Mouse (Mus musculus) left cerebral cortex, adult 2 months (tissue): ENCODE results near the gene Srrt. TPM values are rescaled to one million over a fixed set of nuclear protein-coding genes. Genes with fewer than 3 reads are reported as not detected.

ENCODE experiments used
- DNase-seq, 2 experiments: peaks; one replicate each; pipeline ENCODE4 v3.0.0; 2021 to 2022; ENCODE audit warnings: low spot score in 2 of 2, mixed read lengths in 1 of 2; ENCODE audit errors: extremely low spot score in 1 of 2
- H3K27ac ChIP-seq: fragments of 200-600 bp; 2 replicates; pipeline ENCODE4 v1.8.1; 2022
- H3K4me3 ChIP-seq: fragments of 200-600 bp; 2 replicates; pipeline ENCODE4 v1.8.1; 2022
- CTCF ChIP-seq: fragments of 200-600 bp; IDR thresholded peaks from 2 replicates; pipeline ENCODE4 v1.8.1; 2022; ENCODE audit warnings: antibody characterized with exemption, mild to moderate bottlenecking, moderate library complexity
- intact Hi-C: fragments of 180-260 bp; cut with DNase I; formaldehyde crosslinking; loops from one replicate; pipeline ENCODE4 v1.15.1; 2025
- total RNA-seq, 2 experiments: library from RNA; stranded (reverse); gene quantifications; 2 replicates each; pipeline ENCODE4 v1.2.3; 2021

Srrt gene
- total RNA-seq, 2 experiments from 2014 or later: 202 to 221 TPM

- no peak for TF ChIP-seq CTCF
- no peak overlapping the region for H3K27ac ChIP-seq
- intact Hi-C loops: no loop called here
- H3K4me3 ChIP-seq: no peak overlapping the region
- no peak for DNase-seq
Observed at GRCm38 (mm10) chr5:137346983-137347382, 39.5 kb upstream of the Srrt start.

- TF ChIP-seq CTCF: no peak
- intact Hi-C loops: no loop called here
- Histone ChIP-seq H3K27ac (no peak overlapping the region), H3K4me3 (no peak overlapping the region)
- DNase-seq: no peak
Observed at GRCm38 (mm10) chr5:137346388-137346787, 38.9 kb upstream of the Srrt start.

- H3K4me3 ChIP-seq: no peak overlapping the region
- TF ChIP-seq CTCF: no peak
- intact Hi-C loops: no loop called here
- no peak for DNase-seq
- no peak overlapping the region for H3K27ac ChIP-seq
Observed at GRCm38 (mm10) chr5:137345821-137346220, 38.3 kb upstream of the Srrt start.

- no peak for TF ChIP-seq CTCF
- H3K4me3 ChIP-seq: no peak overlapping the region
- H3K27ac ChIP-seq: no peak overlapping the region
- intact Hi-C loops: no loop called here
- no peak for DNase-seq
Observed at GRCm38 (mm10) chr5:137343869-137344268, 36.4 kb upstream of the Srrt start.

- intact Hi-C loops: no loop called here
- Histone ChIP-seq H3K4me3 (no peak overlapping the region), H3K27ac (no peak overlapping the region)
- DNase-seq: no peak
- TF ChIP-seq CTCF: no peak
Observed at GRCm38 (mm10) chr5:137343412-137343811, 35.9 kb upstream of the Srrt start.

GRCm38 (mm10) chr5:137342407-137343012 is 35.0 kb upstream of the Srrt start:
- no peak overlapping the region for H3K27ac ChIP-seq
- H3K4me3 ChIP-seq: no peak overlapping the region
- no peak for DNase-seq
- intact Hi-C loops: no loop called here
- no peak for TF ChIP-seq CTCF

GRCm38 (mm10) chr5:137340222-137340621 is 32.7 kb upstream of the Srrt start:
- Histone ChIP-seq H3K27ac (no peak overlapping the region), H3K4me3 (no peak overlapping the region)
- TF ChIP-seq CTCF: no peak
- intact Hi-C loops: no loop called here
- no peak for DNase-seq

GRCm38 (mm10) chr5:137339290-137339979 is 32.0 kb upstream of the Srrt start:
- peak overlapping the region; percentile 74; the same call in 1 of the 2 replicates for H3K27ac ChIP-seq
- no peak for TF ChIP-seq CTCF
- DNase-seq: no peak
- peak overlapping the region; percentile 55 for H3K4me3 ChIP-seq
- intact Hi-C loops: loop anchor here (5.0 to 10.0 kb wide), 3 partner anchors 255 to 825 kb away; partner anchors contain the start of genes Cops6 and Ppp1r35

GRCm38 (mm10) chr5:137338663-137339289 is 31.3 kb upstream of the Srrt start:
- peak overlapping the region; percentile 55 for H3K4me3 ChIP-seq
- DNase-seq: no peak
- TF ChIP-seq CTCF: no peak
- intact Hi-C loops: loop anchor here (1.0 to 10.0 kb wide), 4 partner anchors 256 to 826 kb away; partner anchors contain the start of genes Cops6 and Ppp1r35
- peak overlapping the region; percentile 74 for H3K27ac ChIP-seq

GRCm38 (mm10) chr5:137338256-137338655 is 30.8 kb upstream of the Srrt start:
- Histone ChIP-seq H3K27ac (peak overlapping the region; percentile 74), H3K4me3 (peak overlapping the region; percentile 55)
- intact Hi-C loops: loop anchor here (1.0 to 10.0 kb wide), 4 partner anchors 257 to 827 kb away; partner anchors contain the start of genes Cops6 and Ppp1r35
- TF ChIP-seq CTCF: no peak
- DNase-seq: peak; percentile 89 to 90

GRCm38 (mm10) chr5:137337190-137337589 is 29.7 kb upstream of the Srrt start:
- TF ChIP-seq CTCF: no peak
- DNase-seq: no peak
- H3K27ac ChIP-seq: no peak overlapping the region
- H3K4me3 ChIP-seq: no peak overlapping the region
- intact Hi-C loops: loop anchor here (5.0 to 10.0 kb wide), 3 partner anchors 258 to 828 kb away; partner anchors contain the start of genes Cops6 and Ppp1r35

GRCm38 (mm10) chr5:137335066-137335465 is 27.6 kb upstream of the Srrt start:
- H3K4me3 ChIP-seq: no peak overlapping the region
- no peak for DNase-seq
- no peak for TF ChIP-seq CTCF
- intact Hi-C loops: loop anchor here (2.0 to 10.0 kb wide), 4 partner anchors 168 to 830 kb away; partner anchors contain the start of genes Cops6, Pop7 and Ppp1r35
- H3K27ac ChIP-seq: no peak overlapping the region
